Mouse (Mus musculus) cerebellum, adult 2 months (tissue): ENCODE data around the gene Kel.

Experiments
- CTCF ChIP-seq: fragments of 200-500 bp; IDR thresholded peaks from 2 replicates; pipeline ENCODE4 v1.5.1; 2011; ENCODE audit warnings: low read depth, mild to moderate bottlenecking, control low read depth, low read length, moderate library complexity, borderline replicate concordance; ENCODE audit not compliant: insufficient read depth
- POLR2A ChIP-seq: fragments of 200-500 bp; IDR thresholded peaks from 2 replicates; pipeline ENCODE4 v1.6.1; 2011; ENCODE audit warnings: low read length, control low read depth, borderline replicate concordance; ENCODE audit not compliant: insufficient read depth

GRCm38 (mm10) chr6:41692200-41692599 lies 11.9 kb downstream of the Kel start:
- no peak for TF ChIP-seq POLR2A
- TF ChIP-seq CTCF, result no peak
